Mouse (Mus musculus): Measurements from ENCODE around the gene Ptbp1.

DNA sequence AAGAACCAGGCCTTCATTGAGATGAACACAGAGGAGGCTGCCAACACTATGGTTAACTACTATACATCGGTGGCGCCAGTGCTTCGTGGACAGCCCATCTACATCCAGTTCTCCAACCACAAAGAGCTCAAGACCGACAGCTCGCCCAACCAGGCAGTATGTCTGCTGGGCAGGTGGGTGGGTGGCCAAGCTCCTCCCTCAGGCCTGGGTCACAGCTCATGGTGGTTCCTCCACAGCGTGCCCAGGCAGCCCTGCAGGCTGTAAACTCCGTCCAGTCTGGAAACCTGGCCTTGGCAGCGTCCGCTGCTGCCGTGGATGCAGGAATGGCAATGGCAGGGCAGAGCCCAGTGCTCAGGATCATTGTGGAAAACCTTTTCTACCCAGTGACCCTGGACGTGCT is 4.9 kb downstream of the Ptbp1 start:
- TF ChIP-seq CTCF (IDR thresholded peaks at IDR 0.05; ENCODE audit: extremely low read depth, insufficient read depth, insufficient read length, insufficient replicate concordance) (no peak), POLR2A (IDR thresholded peaks at IDR 0.05; ENCODE audit: low read depth, low read length) (no peak)

All from spleen, adult 2 months (tissue).